Comparison of ENCODE assay signal across 8 mouse cellular contexts in genomic region chr17:28875316-28875715, GRCm38 (mm10). TPM values are rescaled to one million over a fixed set of nuclear protein-coding genes. Genes with fewer than 3 reads are reported as not detected.
A peak's percentile ranks its signal among the peaks of the same experiment; 100 is the strongest.
DNase-seq lines count a peak whose midpoint lies in the region; ATAC-seq lines count a peak whose summit lies in the region.

No protein-coding gene starts in this region.

- DNase-seq in testis, postnatal 14 days (ENCODE audit: low spot score), result peak; percentile 38
- no peak for DNase-seq in testis, postnatal 10 days (ENCODE audit: low spot score)
- DNase-seq in heart, postnatal 36 days, result peak; percentile 54 to 56
- DNase-seq in left cerebral cortex, adult 8-10 months (ENCODE audit: low spot score in 2 of 2), result peak; percentile 38 to 85
- peak; percentile 86 to 91 for DNase-seq in right cerebral cortex, postnatal 10 days (ENCODE audit: low spot score in 2 of 2)
- no peak for DNase-seq in T-cell, adult 2 months (ENCODE audit: low spot score)
- no peak for DNase-seq in thymus, postnatal 14 days

- intact Hi-C loops in heart, postnatal 36 days (cut with DNase I), result no loop called here

- ATAC-seq in frontal cortex, adult (ENCODE audit: low TSS enrichment), result peak; percentile 81

RNA-seq across cellular contexts. Expression of gene Pnpla1, which starts 17.1 kb away (rescaled TPM):
- total RNA-seq in heart, postnatal 36 days (2021), result not detected
- 1 to 10 TPM in 3 of 4 experiments, under 1 TPM in 1; 0.91 to 1.4 (median 1.1) TPM for total RNA-seq in left cerebral cortex, adult 8-10 months (2022)

RNA-seq across cellular contexts. Expression of gene 4930539E08Rik, which starts 39.8 kb away (rescaled TPM):
- not detected for total RNA-seq in heart, postnatal 36 days (2021)
- 10 to 100 TPM; 10.5 to 12.1 (median 10.8) TPM for total RNA-seq in left cerebral cortex, adult 8-10 months (2022)

Comparison
In these comparisons a context has a peak if more than half of its experiments do, and no peak if none do; other contexts are left out.
1. DNase-seq: peak in testis, postnatal 14 days (single experiment), heart, postnatal 36 days (2 of 2), left cerebral cortex, adult 8-10 months (2 of 2) and right cerebral cortex, postnatal 10 days (2 of 2); none in testis, postnatal 10 days (single experiment), T-cell, adult 2 months (single experiment) and thymus, postnatal 14 days (single experiment).
2. RNA of gene 4930539E08Rik, which starts 39.8 kb away (total RNA-seq): 10.5 to 12.1 TPM in left cerebral cortex, adult 8-10 months; not detected in heart, postnatal 36 days; every median in the first group is over 10 times any median in the second.